Comparison of ENCODE assay signal across 15 mouse cellular contexts in genomic region chr3:153349981-153350380, GRCm38 (mm10).
DNase-seq lines count a peak whose midpoint lies in the region; ATAC-seq and TF ChIP-seq lines count a peak whose summit lies in the region.
"Had no signal": no experiment of that assay in that cellular context is flagged by ENCODE, and none has a peak within 500 bp of the region (broad histone marks: within the 10 kb centered on the region; RNA-seq: fewer than 3 reads in every experiment).

No protein-coding gene starts in this region.

- no peak overlapping the region for H3K9ac ChIP-seq in midbrain, postnatal 0 days (replicated peaks; ENCODE audit: low read length, poor library complexity, severe bottlenecking)
- no peak overlapping the region for H3K9ac ChIP-seq in forebrain, embryonic 11.5 days (ENCODE audit: low read length)
- H3K9ac ChIP-seq in hindbrain, embryonic 14.5 days, result no peak overlapping the region
- no peak overlapping the region for H3K9ac ChIP-seq in neural tube, embryonic 14.5 days (replicated peaks; ENCODE audit: low read depth, low read length)
- H3K9ac ChIP-seq: limb, embryonic 12.5 days; liver, embryonic 15.5 days had no signal

- H3K36me3 ChIP-seq in midbrain, embryonic 10.5 days, result no peaks in the 10 kb centered on the region
- no peaks in the 10 kb centered on the region for H3K36me3 ChIP-seq in midbrain, postnatal 0 days (ENCODE audit: insufficient read depth, low read length)
- no peaks in the 10 kb centered on the region for H3K36me3 ChIP-seq in forebrain, embryonic 11.5 days (ENCODE audit: control insufficient read depth, insufficient read depth, low read length)
- H3K36me3 ChIP-seq in hindbrain, embryonic 14.5 days (replicated peaks; ENCODE audit: control insufficient read depth, insufficient read depth), result no peaks in the 10 kb centered on the region
- H3K36me3 ChIP-seq in neural tube, embryonic 14.5 days (ENCODE audit: control insufficient read depth, insufficient read depth, low read length), result no peaks in the 10 kb centered on the region
- H3K36me3 ChIP-seq: limb, embryonic 12.5 days; liver, embryonic 15.5 days had no signal

- H3K27me3 ChIP-seq in midbrain, embryonic 10.5 days (ENCODE audit: low read depth, poor library complexity, severe bottlenecking), result no peaks in the 10 kb centered on the region
- H3K27me3 ChIP-seq in midbrain, postnatal 0 days (ENCODE audit: insufficient read depth, low read length), result no peaks in the 10 kb centered on the region
- no peaks in the 10 kb centered on the region for H3K27me3 ChIP-seq in forebrain, embryonic 11.5 days (ENCODE audit: control insufficient read depth, insufficient read depth, low read length)
- no peaks in the 10 kb centered on the region for H3K27me3 ChIP-seq in hindbrain, embryonic 14.5 days (ENCODE audit: control insufficient read depth, insufficient read depth, low read length)
- no peaks in the 10 kb centered on the region for H3K27me3 ChIP-seq in neural tube, embryonic 14.5 days (ENCODE audit: control insufficient read depth, insufficient read depth, low read length)
- H3K27me3 ChIP-seq: limb, embryonic 12.5 days; liver, embryonic 15.5 days had no signal

- DNase-seq in midbrain, embryonic 10.5 days (ENCODE audit: low spot score), result peak; percentile 44
- DNase-seq in midbrain, postnatal 0 days (ENCODE audit: low spot score), result no peak
- no peak for DNase-seq in forebrain, embryonic 11.5 days (ENCODE audit: low spot score)
- no peak for DNase-seq in hindbrain, embryonic 14.5 days (ENCODE audit: low spot score)
- no peak for DNase-seq in gastrocnemius, adult 2 months
- DNase-seq in urinary bladder, postnatal 36 days (ENCODE audit: low spot score in 2 of 2), result no peak
- DNase-seq in cerebellum, adult 11-12 months, result no peak
- DNase-seq: adrenal gland, postnatal 25 days; B cell, adult 2 months; heart, postnatal 14 days had no signal

- H3K4me3 ChIP-seq in midbrain, embryonic 10.5 days, result no peak overlapping the region
- H3K4me3 ChIP-seq in midbrain, postnatal 0 days (ENCODE audit: low read depth, low read length), result no peak overlapping the region
- H3K4me3 ChIP-seq in forebrain, embryonic 11.5 days (ENCODE audit: low read depth, low read length), result no peak overlapping the region
- no peak overlapping the region for H3K4me3 ChIP-seq in hindbrain, embryonic 14.5 days (replicated peaks; ENCODE audit: low read length)
- no peak overlapping the region for H3K4me3 ChIP-seq in neural tube, embryonic 14.5 days (ENCODE audit: low read depth, low read length)
- no peak overlapping the region for H3K4me3 ChIP-seq in gastrocnemius, adult 2 months
- H3K4me3 ChIP-seq: limb, embryonic 12.5 days; liver, embryonic 15.5 days had no signal

- no peak for ATAC-seq in midbrain, postnatal 0 days (ENCODE audit: low FRiP score)
- ATAC-seq in forebrain, embryonic 11.5 days (replicated peaks; ENCODE audit: low FRiP score), result peak; percentile 74
- 0 out of 2 replicates have a peak, but pooled peaks have one; percentile 69 for ATAC-seq in hindbrain, embryonic 14.5 days (ENCODE audit: low FRiP score)
- ATAC-seq in neural tube, embryonic 14.5 days (ENCODE audit: low read depth), result peak; percentile 38; the same call in 1 of the 2 replicates
- ATAC-seq: intestine, postnatal 0 days had no signal

- intact Hi-C loops in gastrocnemius, adult 2 months (cut with DNase I), result no loop called here

- no peaks in the 10 kb centered on the region for H3K9me3 ChIP-seq in midbrain, embryonic 10.5 days (replicated peaks)
- H3K9me3 ChIP-seq in midbrain, postnatal 0 days (ENCODE audit: low read length), result no peaks in the 10 kb centered on the region
- H3K9me3 ChIP-seq in forebrain, embryonic 11.5 days (ENCODE audit: control insufficient read depth, low read length), result no peaks in the 10 kb centered on the region
- H3K9me3 ChIP-seq in hindbrain, embryonic 14.5 days (ENCODE audit: control insufficient read depth, low read length), result no peaks in the 10 kb centered on the region
- H3K9me3 ChIP-seq in neural tube, embryonic 14.5 days (ENCODE audit: control insufficient read depth, low read length), result no peaks in the 10 kb centered on the region
- H3K9me3 ChIP-seq: limb, embryonic 12.5 days; liver, embryonic 15.5 days had no signal

- H3K4me2 ChIP-seq in midbrain, postnatal 0 days (ENCODE audit: low read depth, low read length, poor library complexity, severe bottlenecking), result no peak overlapping the region
- no peak overlapping the region for H3K4me2 ChIP-seq in forebrain, embryonic 11.5 days (ENCODE audit: low read depth, low read length, severe bottlenecking)
- H3K4me2 ChIP-seq in hindbrain, embryonic 14.5 days (replicated peaks), result no peak overlapping the region
- H3K4me2 ChIP-seq in neural tube, embryonic 14.5 days (ENCODE audit: low read depth, low read length), result no peak overlapping the region
- H3K4me2 ChIP-seq: limb, embryonic 12.5 days; liver, embryonic 15.5 days had no signal

- 58% methylated on average over 10 of the region's 10 CpGs for WGBS in midbrain, embryonic 10.5 days
- WGBS in midbrain, postnatal 0 days, result 29% methylated on average over 10 of the region's 10 CpGs
- WGBS in forebrain, embryonic 11.5 days, result 58% methylated on average over 10 of the region's 10 CpGs
- 30% methylated on average over 10 of the region's 10 CpGs for WGBS in hindbrain, embryonic 14.5 days
- WGBS in neural tube, embryonic 14.5 days, result 51% methylated on average over 10 of the region's 10 CpGs

- TF ChIP-seq CTCF in midbrain, postnatal 0 days (IDR thresholded peaks at IDR 0.05), result no peak
- no peak for TF ChIP-seq CTCF in gastrocnemius, adult 2 months (IDR thresholded peaks at IDR 0.05)

- H3K27ac ChIP-seq in midbrain, embryonic 10.5 days (replicated peaks), result 0 out of 2 replicates have a peak overlapping the region, but pooled peaks have one; percentile 13
- no peak overlapping the region for H3K27ac ChIP-seq in midbrain, postnatal 0 days (ENCODE audit: low read depth, low read length)
- H3K27ac ChIP-seq in forebrain, embryonic 11.5 days (ENCODE audit: low read depth, low read length), result no peak overlapping the region
- H3K27ac ChIP-seq in hindbrain, embryonic 14.5 days, result no peak overlapping the region
- no peak overlapping the region for H3K27ac ChIP-seq in neural tube, embryonic 14.5 days (ENCODE audit: low read depth, low read length)
- no peak overlapping the region for H3K27ac ChIP-seq in gastrocnemius, adult 2 months
- H3K27ac ChIP-seq: limb, embryonic 12.5 days; liver, embryonic 15.5 days; stomach, postnatal 0 days had no signal

- H3K4me1 ChIP-seq in midbrain, embryonic 10.5 days, result peaks cover 35% of the 10 kb centered on the region
- no peaks in the 10 kb centered on the region for H3K4me1 ChIP-seq in midbrain, postnatal 0 days (ENCODE audit: insufficient read depth, low read length)
- H3K4me1 ChIP-seq in forebrain, embryonic 11.5 days (replicated peaks; ENCODE audit: control insufficient read depth, insufficient read depth, low read length), result peaks cover 6% of the 10 kb centered on the region; the same call in 1 of the 2 replicates
- H3K4me1 ChIP-seq in hindbrain, embryonic 14.5 days (replicated peaks; ENCODE audit: control insufficient read depth, insufficient read depth, low read length), result no peaks in the 10 kb centered on the region
- H3K4me1 ChIP-seq in neural tube, embryonic 14.5 days (ENCODE audit: control insufficient read depth, insufficient read depth, low read length), result no peaks in the 10 kb centered on the region
- H3K4me1 ChIP-seq: liver, embryonic 15.5 days had no signal
